Mouse (Mus musculus): Measurements from ENCODE around the gene Hyal2. TPM values are rescaled to one million over a fixed set of nuclear protein-coding genes. Genes with fewer than 3 reads are reported as not detected.

The Hyal2 gene
- polyA plus RNA-seq, 1 experiment from 2014 or later: 69.6 TPM

GRCm38 (mm10) chr9:107607653-107608245 lies 40.0 kb downstream of the Hyal2 start:
- no peaks in the 10 kb centered on the region for H3K36me3 ChIP-seq (ENCODE audit: control insufficient read depth, insufficient read depth, low read length)
- 54% methylated on average over 9 of the region's 9 CpGs for WGBS
- no peaks in the 10 kb centered on the region for H3K27me3 ChIP-seq (ENCODE audit: control insufficient read depth, insufficient read depth, low read depth, low read length)
- H3K4me1 ChIP-seq (ENCODE audit: control insufficient read depth, insufficient read depth, low read length): peaks cover 13% of the 10 kb centered on the region
- H3K27ac ChIP-seq (ENCODE audit: low read length): no peak overlapping the region
- no peaks in the 10 kb centered on the region for H3K9me3 ChIP-seq (replicated peaks; ENCODE audit: control insufficient read depth, low read length, poor library complexity, severe bottlenecking)
- ATAC-seq: no peak
- H3K4me3 ChIP-seq (ENCODE audit: low read depth, low read length): no peak overlapping the region
- H3K9ac ChIP-seq (ENCODE audit: low read depth, low read length): no peak overlapping the region
- H3K4me2 ChIP-seq (ENCODE audit: low read length): no peak overlapping the region

- Histone ChIP-seq H3K4me2 (ENCODE audit: low read length) (no peak within 1 kb of the TSS), H3K9ac (ENCODE audit: low read depth, low read length) (no peak within 1 kb of the TSS), H3K27me3 (ENCODE audit: control insufficient read depth, insufficient read depth, low read depth, low read length) (no peaks in the 10 kb centered on the region), H3K4me1 (ENCODE audit: control insufficient read depth, insufficient read depth, low read length) (peaks cover 17% of the 10 kb centered on the region), H3K9me3 (replicated peaks; ENCODE audit: control insufficient read depth, low read length, poor library complexity, severe bottlenecking) (no peaks in the 10 kb centered on the region), H3K36me3 (ENCODE audit: control insufficient read depth, insufficient read depth, low read length) (no peaks in the 10 kb centered on the region), H3K27ac (ENCODE audit: low read length) (no peak within 1 kb of the TSS), H3K4me3 (ENCODE audit: low read depth, low read length) (no peak within 1 kb of the TSS)
- no peak for ATAC-seq
- 39% methylated on average over 12 of the region's 12 CpGs for WGBS
Measured at GRCm38 (mm10) chr9:107608741-107609432, 41.1 kb downstream of the Hyal2 start, which contains the start of gene Sema3b. Gene Sema3b, minus strand, starts transcription at chr9:107609229.

- no peaks in the 10 kb centered on the region for H3K27me3 ChIP-seq (ENCODE audit: control insufficient read depth, insufficient read depth, low read depth, low read length)
- no peak for ATAC-seq
- no peak overlapping the region for H3K9ac ChIP-seq (ENCODE audit: low read depth, low read length)
- no peak overlapping the region for H3K4me2 ChIP-seq (ENCODE audit: low read length)
- peaks cover under 1% of the 10 kb centered on the region; the same call in 1 of the 2 replicates for H3K36me3 ChIP-seq (ENCODE audit: control insufficient read depth, insufficient read depth, low read length)
- H3K9me3 ChIP-seq (replicated peaks; ENCODE audit: control insufficient read depth, low read length, poor library complexity, severe bottlenecking): no peaks in the 10 kb centered on the region
- H3K4me3 ChIP-seq (ENCODE audit: low read depth, low read length): no peak overlapping the region
- no peak overlapping the region for H3K27ac ChIP-seq (ENCODE audit: low read length)
- WGBS: 67% methylated on average over 4 of the region's 4 CpGs
- H3K4me1 ChIP-seq (ENCODE audit: control insufficient read depth, insufficient read depth, low read length): peaks cover 17% of the 10 kb centered on the region
Measured at GRCm38 (mm10) chr9:107609433-107609830, 41.7 kb downstream of the Hyal2 start.

GRCm38 (mm10) chr9:107611456-107612190 lies 43.9 kb downstream of the Hyal2 start:
- 72% methylated on average over 6 of the region's 6 CpGs for whole genome bisulfite sequencing
- peaks cover 21% of the 10 kb centered on the region for H3K36me3 ChIP-seq (ENCODE audit: control insufficient read depth, insufficient read depth, low read length)
- H3K4me2 ChIP-seq (ENCODE audit: low read length): peak overlapping the region; percentile 73
- peak overlapping the region; percentile 35 for H3K4me3 ChIP-seq (ENCODE audit: low read depth, low read length)
- H3K9ac ChIP-seq (ENCODE audit: low read depth, low read length): peak overlapping the region; percentile 88
- H3K27me3 ChIP-seq (ENCODE audit: control insufficient read depth, insufficient read depth, low read depth, low read length): no peaks in the 10 kb centered on the region
- peak overlapping the region; percentile 99 for H3K27ac ChIP-seq (ENCODE audit: low read length)
- ATAC-seq: no peak
- H3K4me1 ChIP-seq (ENCODE audit: control insufficient read depth, insufficient read depth, low read length): peaks cover 17% of the 10 kb centered on the region
- no peaks in the 10 kb centered on the region for H3K9me3 ChIP-seq (replicated peaks; ENCODE audit: control insufficient read depth, low read length, poor library complexity, severe bottlenecking)

GRCm38 (mm10) chr9:107612191-107612944 lies 44.6 kb downstream of the Hyal2 start:
- Histone ChIP-seq H3K27ac (ENCODE audit: low read length) (peak overlapping the region; percentile 99), H3K4me1 (ENCODE audit: control insufficient read depth, insufficient read depth, low read length) (peaks cover 17% of the 10 kb centered on the region), H3K9me3 (replicated peaks; ENCODE audit: control insufficient read depth, low read length, poor library complexity, severe bottlenecking) (no peaks in the 10 kb centered on the region), H3K4me2 (ENCODE audit: low read length) (peak overlapping the region; percentile 73), H3K27me3 (ENCODE audit: control insufficient read depth, insufficient read depth, low read depth, low read length) (no peaks in the 10 kb centered on the region), H3K4me3 (ENCODE audit: low read depth, low read length) (peak overlapping the region; percentile 35), H3K36me3 (ENCODE audit: control insufficient read depth, insufficient read depth, low read length) (peaks cover 21% of the 10 kb centered on the region), H3K9ac (ENCODE audit: low read depth, low read length) (peak overlapping the region; percentile 88)
- 2% methylated on average over 41 of the region's 48 CpGs for WGBS
- peak; percentile 92 for ATAC-seq

- peak; percentile 9 for ATAC-seq
- peaks cover 17% of the 10 kb centered on the region for H3K4me1 ChIP-seq (ENCODE audit: control insufficient read depth, insufficient read depth, low read length)
- H3K27ac ChIP-seq (ENCODE audit: low read length): peak overlapping the region; percentile 99
- H3K9me3 ChIP-seq (replicated peaks; ENCODE audit: control insufficient read depth, low read length, poor library complexity, severe bottlenecking): no peaks in the 10 kb centered on the region
- peak overlapping the region; percentile 73 for H3K4me2 ChIP-seq (ENCODE audit: low read length)
- H3K36me3 ChIP-seq (ENCODE audit: control insufficient read depth, insufficient read depth, low read length): peaks cover 26% of the 10 kb centered on the region
- H3K27me3 ChIP-seq (ENCODE audit: control insufficient read depth, insufficient read depth, low read depth, low read length): no peaks in the 10 kb centered on the region
- H3K4me3 ChIP-seq (ENCODE audit: low read depth, low read length): peak overlapping the region; percentile 35
- WGBS: 12% methylated on average over 12 of the region's 12 CpGs
- peak overlapping the region; percentile 88 for H3K9ac ChIP-seq (ENCODE audit: low read depth, low read length)
Measured at GRCm38 (mm10) chr9:107612945-107613569, 45.3 kb downstream of the Hyal2 start.

- Histone ChIP-seq H3K4me1 (ENCODE audit: control insufficient read depth, insufficient read depth, low read length) (peaks cover 14% of the 10 kb centered on the region), H3K27me3 (ENCODE audit: control insufficient read depth, insufficient read depth, low read depth, low read length) (no peaks in the 10 kb centered on the region), H3K36me3 (ENCODE audit: control insufficient read depth, insufficient read depth, low read length) (peaks cover 42% of the 10 kb centered on the region), H3K4me3 (ENCODE audit: low read depth, low read length) (no peak overlapping the region), H3K9ac (ENCODE audit: low read depth, low read length) (no peak overlapping the region), H3K4me2 (ENCODE audit: low read length) (no peak overlapping the region), H3K9me3 (replicated peaks; ENCODE audit: control insufficient read depth, low read length, poor library complexity, severe bottlenecking) (no peaks in the 10 kb centered on the region), H3K27ac (ENCODE audit: low read length) (no peak overlapping the region)
- WGBS: 71% methylated on average over 4 of the region's 4 CpGs
- ATAC-seq: no peak
Measured at GRCm38 (mm10) chr9:107615035-107615434, 47.3 kb downstream of the Hyal2 start.

- Histone ChIP-seq H3K36me3 (ENCODE audit: control insufficient read depth, insufficient read depth, low read length) (peaks cover 44% of the 10 kb centered on the region), H3K4me2 (ENCODE audit: low read length) (no peak overlapping the region), H3K27me3 (ENCODE audit: control insufficient read depth, insufficient read depth, low read depth, low read length) (no peaks in the 10 kb centered on the region), H3K9me3 (replicated peaks; ENCODE audit: control insufficient read depth, low read length, poor library complexity, severe bottlenecking) (no peaks in the 10 kb centered on the region), H3K4me1 (ENCODE audit: control insufficient read depth, insufficient read depth, low read length) (peaks cover 4% of the 10 kb centered on the region), H3K27ac (ENCODE audit: low read length) (no peak overlapping the region), H3K9ac (ENCODE audit: low read depth, low read length) (no peak overlapping the region), H3K4me3 (ENCODE audit: low read depth, low read length) (no peak overlapping the region)
- no peak for ATAC-seq
- 87% methylated on average over 2 of the region's 2 CpGs for WGBS
Measured at GRCm38 (mm10) chr9:107617461-107617860, 49.7 kb downstream of the Hyal2 start.
